Mouse (Mus musculus) embryo, embryonic 11.5 days (tissue): ENCODE data around the gene Pnpla5.
"Not testable (repeated sequence)": the region's sequence is repeated elsewhere in the genome, so short reads cannot be mapped to it uniquely, and the experiment has no call there.

Source experiments
- DNase-seq: peaks from one replicate; pipeline ENCODE4 v3.0.0-alpha.2; 2012; ENCODE audit warnings: low read depth, low spot score

Pnpla5 gene

GRCm38 (mm10) chr15:84116466-84116865 lies 6.5 kb downstream of the Pnpla5 start:
- no peak for DNase-seq

- DNase-seq: no peak
Observed at GRCm38 (mm10) chr15:84115727-84116126, 7.2 kb downstream of the Pnpla5 start.

GRCm38 (mm10) chr15:84113873-84114272 lies 9.1 kb downstream of the Pnpla5 start:
- no peak for DNase-seq

GRCm38 (mm10) chr15:84108899-84109298 lies 14.1 kb downstream of the Pnpla5 start:
- peak; percentile 31 for DNase-seq

GRCm38 (mm10) chr15:84105924-84106500 lies 17.0 kb downstream of the Pnpla5 start:
- no peak for DNase-seq

- DNase-seq: no peak
Observed at GRCm38 (mm10) chr15:84105105-84105923, 17.7 kb downstream of the Pnpla5 start, which contains the start of gene Sult4a1. Gene Sult4a1, minus strand, starts transcription at chr15:84105754.

- DNase-seq: no peak
Observed at GRCm38 (mm10) chr15:84104626-84105025, 18.3 kb downstream of the Pnpla5 start.

GRCm38 (mm10) chr15:84097536-84097935 lies 25.4 kb downstream of the Pnpla5 start:
- DNase-seq: not testable (repeated sequence)

- no peak for DNase-seq
Observed at GRCm38 (mm10) chr15:84096051-84096450, 26.9 kb downstream of the Pnpla5 start.

GRCm38 (mm10) chr15:84094921-84095320 lies 28.1 kb downstream of the Pnpla5 start:
- DNase-seq: no peak

- DNase-seq: no peak
Observed at GRCm38 (mm10) chr15:84086775-84087174, 36.2 kb downstream of the Pnpla5 start.

- no peak for DNase-seq
Observed at GRCm38 (mm10) chr15:84086364-84086763, 36.6 kb downstream of the Pnpla5 start.

- DNase-seq: no peak
Observed at GRCm38 (mm10) chr15:84080069-84080468, 42.9 kb downstream of the Pnpla5 start.

GRCm38 (mm10) chr15:84079519-84079918 lies 43.5 kb downstream of the Pnpla5 start:
- DNase-seq: no peak

GRCm38 (mm10) chr15:84078667-84079066 lies 44.3 kb downstream of the Pnpla5 start:
- no peak for DNase-seq

- no peak for DNase-seq
Observed at GRCm38 (mm10) chr15:84077151-84077550, 45.8 kb downstream of the Pnpla5 start.

- no peak for DNase-seq
Observed at GRCm38 (mm10) chr15:84074705-84075185, 48.2 kb downstream of the Pnpla5 start.

- DNase-seq: peak; percentile 55
Observed at GRCm38 (mm10) chr15:84073911-84074704, 48.9 kb downstream of the Pnpla5 start.

GRCm38 (mm10) chr15:84073058-84073457 lies 49.9 kb downstream of the Pnpla5 start:
- DNase-seq: no peak

GRCm38 (mm10) chr15:84072226-84072625 lies 50.7 kb downstream of the Pnpla5 start:
- peak; percentile 45 for DNase-seq

GRCm38 (mm10) chr15:84070116-84070676 lies 52.8 kb downstream of the Pnpla5 start:
- DNase-seq: no peak
